Mouse (Mus musculus) cerebellum, adult 2 months (tissue): ENCODE data around the gene Cckar.

ENCODE experiments used
- CTCF ChIP-seq: fragments of 200-500 bp; IDR thresholded peaks from 2 replicates; pipeline ENCODE4 v1.5.1; 2011; ENCODE audit warnings: low read depth, mild to moderate bottlenecking, control low read depth, low read length, moderate library complexity, borderline replicate concordance; ENCODE audit not compliant: insufficient read depth
- POLR2A ChIP-seq: fragments of 200-500 bp; IDR thresholded peaks from 2 replicates; pipeline ENCODE4 v1.6.1; 2011; ENCODE audit warnings: low read length, control low read depth, borderline replicate concordance; ENCODE audit not compliant: insufficient read depth

DNA sequence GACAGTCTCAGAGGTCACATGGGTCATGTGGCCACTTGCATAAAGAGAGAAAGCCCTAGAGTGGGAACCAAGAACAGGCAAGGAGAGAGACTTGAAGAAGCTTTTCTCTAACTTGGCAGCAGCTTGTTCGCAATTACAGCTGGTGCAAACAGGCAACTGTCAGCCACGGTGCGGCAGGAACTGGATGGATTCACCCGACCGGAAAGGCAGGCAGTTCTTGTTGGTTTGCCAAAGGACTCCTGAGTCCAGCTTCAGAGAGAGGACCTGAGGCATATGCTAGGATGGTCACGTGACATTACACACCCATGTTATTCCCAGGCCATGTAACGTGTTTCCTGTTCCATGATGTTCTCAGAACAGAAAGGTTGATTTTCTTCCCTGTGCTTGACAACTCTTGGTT, 19.2 kb downstream of the Cckar start:
- no peak for TF ChIP-seq CTCF
- no peak for TF ChIP-seq POLR2A
